In the genomic region with DNA sequence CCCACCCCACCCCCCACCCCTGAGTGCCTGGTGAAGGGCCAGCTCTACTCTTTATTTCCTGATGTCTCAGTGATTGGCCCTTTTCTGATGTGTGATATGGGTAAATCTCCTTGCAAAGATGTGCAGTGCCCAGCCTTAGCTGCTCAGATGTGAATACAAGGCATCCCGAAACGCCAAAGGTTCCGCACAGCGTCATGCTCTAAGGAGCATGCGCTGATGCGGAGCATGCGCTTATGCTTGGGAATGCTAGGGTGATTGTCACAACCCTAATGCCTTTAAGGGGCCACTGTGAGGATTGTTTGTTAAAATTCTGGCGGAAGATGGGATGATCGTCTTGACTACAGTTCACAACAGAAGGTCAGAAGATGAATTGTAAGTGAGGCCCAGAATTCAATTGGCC, we compare ENCODE assay signal across 17 mouse cellular contexts. TPM values are rescaled to one million over a fixed set of nuclear protein-coding genes. Genes with fewer than 3 reads are reported as not detected.
DNase-seq lines count a peak whose midpoint lies in the region; ATAC-seq and TF ChIP-seq lines count a peak whose summit lies in the region.
"Had no signal": no experiment of that assay in that cellular context is flagged by ENCODE, and none has a peak within 500 bp of the region (broad histone marks: within the 10 kb centered on the region; RNA-seq: fewer than 3 reads in every experiment).

No protein-coding gene starts in this region.

- ATAC-seq in kidney, embryonic 15.5 days (replicated peaks; ENCODE audit: low FRiP score): 0 out of 2 replicates have a peak, but pooled peaks have one; percentile 23
- no peak for ATAC-seq in embryonic facial prominence, embryonic 15.5 days (ENCODE audit: insufficient number of reproducible peaks, low FRiP score, low TSS enrichment, low read depth)
- no peak for ATAC-seq in limb, embryonic 11.5 days (ENCODE audit: insufficient number of reproducible peaks, low FRiP score, low TSS enrichment, low read depth)
- ATAC-seq: forebrain, embryonic 14.5 days; liver, embryonic 12.5 days had no signal

- peak overlapping the region; percentile 80 for H3K27ac ChIP-seq in kidney, embryonic 15.5 days
- 0 out of 2 replicates have a peak overlapping the region, but pooled peaks have one; percentile 1 for H3K27ac ChIP-seq in embryonic facial prominence, embryonic 15.5 days (replicated peaks)
- H3K27ac ChIP-seq in limb, embryonic 11.5 days (replicated peaks; ENCODE audit: low read depth, low read length): 0 out of 2 replicates have a peak overlapping the region, but pooled peaks have one; percentile 84
- no peak overlapping the region for H3K27ac ChIP-seq in left cerebral cortex, adult 2 months
- H3K27ac ChIP-seq: liver, embryonic 12.5 days had no signal

- no peaks in the 10 kb centered on the region for H3K36me3 ChIP-seq in kidney, embryonic 15.5 days
- no peaks in the 10 kb centered on the region for H3K36me3 ChIP-seq in embryonic facial prominence, embryonic 15.5 days
- no peaks in the 10 kb centered on the region for H3K36me3 ChIP-seq in limb, embryonic 11.5 days (ENCODE audit: control insufficient read depth, insufficient read depth, low read length)
- H3K36me3 ChIP-seq: heart, embryonic 15.5 days; limb, embryonic 13.5 days; liver, embryonic 12.5 days; neural tube, embryonic 15.5 days had no signal

- intact Hi-C loops in left cerebral cortex, adult 2 months (cut with DNase I): loop anchor here (10.0 kb wide), 1 partner anchor 224 kb away; no protein-coding TSS in a partner anchor

- H3K4me3 ChIP-seq in kidney, embryonic 15.5 days (replicated peaks): no peak overlapping the region
- no peak overlapping the region for H3K4me3 ChIP-seq in embryonic facial prominence, embryonic 15.5 days (replicated peaks)
- H3K4me3 ChIP-seq in limb, embryonic 11.5 days (ENCODE audit: low read depth, low read length): no peak overlapping the region
- no peak overlapping the region for H3K4me3 ChIP-seq in left cerebral cortex, adult 2 months
- H3K4me3 ChIP-seq: erythroblast, embryonic 14.5 days; heart, embryonic 15.5 days; limb, embryonic 13.5 days; liver, embryonic 12.5 days; neural tube, embryonic 15.5 days had no signal

- peaks cover 53% of the 10 kb centered on the region for H3K4me1 ChIP-seq in kidney, embryonic 15.5 days
- H3K4me1 ChIP-seq in embryonic facial prominence, embryonic 15.5 days: peaks cover 32% of the 10 kb centered on the region
- H3K4me1 ChIP-seq in limb, embryonic 11.5 days (ENCODE audit: control insufficient read depth, insufficient read depth, low read length): peaks cover 28% of the 10 kb centered on the region

- no peaks in the 10 kb centered on the region for H3K27me3 ChIP-seq in kidney, embryonic 15.5 days
- H3K27me3 ChIP-seq in embryonic facial prominence, embryonic 15.5 days: no peaks in the 10 kb centered on the region
- H3K27me3 ChIP-seq in limb, embryonic 11.5 days (ENCODE audit: control insufficient read depth, insufficient read depth, low read length): no peaks in the 10 kb centered on the region
- H3K27me3 ChIP-seq: heart, embryonic 15.5 days; limb, embryonic 13.5 days; liver, embryonic 12.5 days; neural tube, embryonic 15.5 days had no signal

- WGBS in kidney, embryonic 15.5 days: 49% methylated on average over 9 of the region's 9 CpGs
- WGBS in embryonic facial prominence, embryonic 15.5 days: 85% methylated on average over 9 of the region's 9 CpGs
- WGBS in limb, embryonic 11.5 days: 95% methylated on average over 9 of the region's 9 CpGs

- no peak for TF ChIP-seq CTCF in left cerebral cortex, adult 2 months (IDR thresholded peaks at IDR 0.05)

- no peaks in the 10 kb centered on the region for H3K9me3 ChIP-seq in kidney, embryonic 15.5 days (replicated peaks)
- H3K9me3 ChIP-seq in embryonic facial prominence, embryonic 15.5 days (replicated peaks): no peaks in the 10 kb centered on the region
- no peaks in the 10 kb centered on the region; the same call in 1 of the 2 replicates for H3K9me3 ChIP-seq in limb, embryonic 11.5 days (ENCODE audit: control insufficient read depth, low read length)
- H3K9me3 ChIP-seq: heart, embryonic 15.5 days; limb, embryonic 13.5 days; liver, embryonic 12.5 days; neural tube, embryonic 15.5 days had no signal

- no peak for DNase-seq in kidney, adult 8-10 months
- peak; percentile 32 for DNase-seq in lung, postnatal 10 days
- no peak for DNase-seq in lung, postnatal 25 days (ENCODE audit: low spot score)
- DNase-seq in limb, embryonic 11.5 days (ENCODE audit: low spot score): no peak
- DNase-seq in left cerebral cortex, adult 2 months (ENCODE audit: extremely low spot score in 1 of 2, low spot score in 2 of 2): no peak
- DNase-seq: adrenal gland, adult 2 months; cerebellum, adult 11 months; cerebellum, postnatal 10 days; heart, postnatal 36 days had no signal

- no peak overlapping the region for H3K4me2 ChIP-seq in kidney, embryonic 15.5 days
- H3K4me2 ChIP-seq in embryonic facial prominence, embryonic 15.5 days (replicated peaks): no peak overlapping the region
- H3K4me2 ChIP-seq in limb, embryonic 11.5 days (ENCODE audit: low read depth, severe bottlenecking): no peak overlapping the region
- H3K4me2 ChIP-seq: liver, embryonic 12.5 days; neural tube, embryonic 15.5 days had no signal

- no peak overlapping the region for H3K9ac ChIP-seq in kidney, embryonic 15.5 days
- no peak overlapping the region for H3K9ac ChIP-seq in embryonic facial prominence, embryonic 15.5 days
- H3K9ac ChIP-seq in limb, embryonic 11.5 days (ENCODE audit: low read length): no peak overlapping the region
- H3K9ac ChIP-seq: heart, embryonic 15.5 days; limb, embryonic 13.5 days; liver, embryonic 12.5 days; neural tube, embryonic 15.5 days had no signal

RNA-seq across cellular contexts. Expression of a gene that starts 34.6 kb away (rescaled TPM):
- polyA plus RNA-seq in kidney, embryonic 15.5 days (2015; fragmentation: Nextera tagmentation; extraction: Ambion mirVana): 38.2 and 38.6 TPM in 2 replicates
- 38.3 and 43.4 TPM in 2 replicates for polyA plus RNA-seq in embryonic facial prominence, embryonic 15.5 days (2015; fragmentation: Nextera tagmentation; extraction: Ambion mirVana)
- polyA plus RNA-seq in limb, embryonic 11.5 days (2014; fragmentation: Nextera tagmentation; extraction: Ambion mirVana): 29.1 and 29.6 TPM in 2 replicates
- 10 to 100 TPM; 31.3 to 42.2 TPM for total RNA-seq in left cerebral cortex, adult 2 months (2021)
